Mouse (Mus musculus) kidney, adult 8-10 months (tissue): ENCODE measurements around the gene Cpa5.

Experiments used
- DNase-seq, 2 experiments: peaks; one replicate each; pipeline ENCODE4 v3.0.0; 2022

Gene Cpa5

DNA sequence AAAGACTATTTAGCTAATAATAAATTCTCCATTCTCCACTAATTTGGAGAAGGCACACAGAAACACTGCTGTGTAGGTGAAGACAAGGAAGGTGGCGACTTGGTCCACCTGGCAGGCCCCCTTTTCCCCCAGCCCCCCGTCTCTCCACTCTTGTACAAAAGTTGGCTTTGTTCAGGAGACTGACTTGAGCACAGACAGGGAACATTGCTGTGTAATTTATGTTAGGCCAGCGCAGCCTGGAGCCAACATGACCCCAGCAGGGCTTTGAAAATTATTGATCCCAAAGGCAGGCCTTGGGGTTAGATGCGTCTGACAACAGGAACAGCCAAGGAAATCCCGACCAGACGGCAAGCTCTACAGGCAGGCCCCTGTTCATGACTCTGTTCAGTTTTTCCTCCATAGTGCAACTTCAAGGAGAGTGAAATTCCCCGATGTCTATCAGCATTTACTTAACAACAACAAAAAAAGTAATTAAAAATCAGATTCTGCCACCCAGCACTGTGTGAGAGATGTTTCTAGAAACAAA is 6.4 kb upstream of the Cpa5 start:
- DNase-seq: no peak

DNA sequence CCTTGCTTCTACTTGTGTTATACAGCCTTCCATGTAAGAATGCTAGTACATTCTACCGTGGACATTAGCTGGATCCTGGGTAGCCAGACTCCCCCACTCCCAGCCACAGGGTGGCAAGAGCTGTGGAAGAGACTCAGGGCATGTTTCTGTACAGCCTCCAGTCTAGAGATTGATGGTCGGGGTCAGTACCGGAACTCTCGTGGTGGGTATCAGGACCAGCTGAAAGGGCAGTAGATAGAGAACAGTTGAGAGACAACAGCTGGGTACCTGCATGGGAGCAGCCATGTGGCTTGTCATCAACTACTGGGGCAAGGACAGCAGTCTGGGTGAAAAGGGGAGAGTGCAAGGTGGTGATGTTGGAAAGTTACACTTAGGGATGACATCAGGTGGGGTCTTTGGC is 5.7 kb upstream of the Cpa5 start:
- DNase-seq: no peak

GRCm38 (mm10) chr6:30605672-30606071 is 5.1 kb upstream of the Cpa5 start:
- DNase-seq: no peak

- no peak for DNase-seq
These were observed 402 bp downstream of the Cpa5 start for GRCm38 (mm10) chr6:30611212-30611611.

DNA sequence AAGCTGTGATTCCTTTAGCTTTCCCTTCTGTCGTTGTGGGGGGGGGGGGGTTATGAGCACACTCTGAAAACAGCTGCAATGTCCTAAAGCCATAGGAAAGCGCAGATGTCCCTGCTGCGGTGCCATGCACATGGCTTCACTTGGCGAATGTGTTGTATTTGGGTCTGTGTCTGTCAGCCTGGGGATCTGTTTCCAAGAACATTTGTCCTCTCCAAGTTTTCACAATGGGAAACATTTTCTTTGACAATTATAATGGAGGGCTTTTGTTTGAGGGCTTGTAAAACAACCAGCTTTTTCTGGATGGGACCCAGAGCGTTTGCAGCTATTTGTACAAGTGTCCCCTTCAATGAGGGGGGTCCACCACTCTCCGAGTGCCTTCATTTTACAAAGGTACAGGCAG is 3.4 kb downstream of the Cpa5 start:
- DNase-seq: no peak

DNA sequence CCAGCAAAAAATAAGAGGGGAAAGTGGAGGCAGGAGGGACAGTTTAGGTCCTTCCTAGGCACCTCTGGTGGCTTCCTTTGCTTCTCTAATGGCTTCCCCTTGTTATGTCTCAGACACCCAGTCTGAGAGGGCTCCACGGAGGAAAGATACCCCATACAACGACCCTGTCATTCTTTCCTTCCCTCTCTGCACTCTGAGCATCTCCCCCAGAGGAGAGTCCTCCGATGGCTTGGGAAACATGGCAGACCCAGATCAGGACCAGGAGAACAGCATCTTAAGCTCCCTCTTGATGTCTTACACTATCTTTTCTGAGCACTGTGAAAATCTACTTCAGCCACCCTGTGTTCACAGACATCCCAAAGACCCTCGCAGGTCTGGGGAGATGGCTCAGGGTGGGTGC is 4.9 kb downstream of the Cpa5 start:
- no peak for DNase-seq

DNA sequence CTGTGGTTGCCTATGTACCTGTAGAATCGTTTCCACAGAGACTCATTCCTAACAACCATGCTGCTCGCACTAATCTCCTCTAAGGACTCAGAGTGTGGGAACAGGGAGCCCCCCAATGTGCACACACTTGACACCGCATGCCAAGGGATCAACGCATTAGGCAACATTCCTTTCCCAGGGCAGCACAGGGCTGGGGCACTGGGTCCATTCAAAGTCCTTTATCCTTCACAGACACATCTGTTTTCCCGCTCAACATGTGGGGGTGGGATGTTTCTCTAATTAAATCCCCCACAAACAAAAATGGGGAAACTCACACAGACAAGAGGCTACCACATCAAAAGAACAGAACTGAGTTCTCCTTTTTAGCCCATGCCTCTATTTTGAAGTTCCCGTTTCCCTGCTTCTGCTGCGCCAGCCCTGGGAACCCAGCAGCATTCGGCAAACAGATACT is 5.7 kb downstream of the Cpa5 start:
- DNase-seq: no peak

- no peak for DNase-seq
These were observed 6.5 kb downstream of the Cpa5 start for GRCm38 (mm10) chr6:30617020-30617958.

GRCm38 (mm10) chr6:30617959-30618590 is 7.3 kb downstream of the Cpa5 start:
- no peak for DNase-seq

GRCm38 (mm10) chr6:30618735-30619134 is 7.9 kb downstream of the Cpa5 start:
- DNase-seq: no peak

GRCm38 (mm10) chr6:30619606-30620005 is 8.8 kb downstream of the Cpa5 start:
- DNase-seq: no peak

DNA sequence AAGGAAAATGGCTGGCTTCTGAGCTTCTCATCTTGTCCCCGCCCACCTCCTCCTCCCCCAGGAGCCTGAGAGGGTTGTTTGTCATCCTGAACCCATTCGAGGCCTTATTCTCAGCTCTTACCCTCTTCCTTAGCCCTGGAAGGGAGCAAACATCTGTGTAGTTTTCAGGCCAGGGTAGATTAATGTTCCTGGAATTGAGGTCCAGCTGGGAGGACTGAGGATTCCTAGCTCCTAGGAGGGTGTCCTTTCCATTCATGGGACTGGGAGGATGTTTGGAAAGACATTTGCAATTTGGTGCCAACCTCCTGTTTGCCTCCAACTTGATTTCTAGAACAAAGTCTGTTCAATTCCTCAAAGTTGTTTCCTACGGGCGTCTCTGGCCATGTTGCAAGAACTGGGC is 9.8 kb downstream of the Cpa5 start:
- no peak for DNase-seq

DNA sequence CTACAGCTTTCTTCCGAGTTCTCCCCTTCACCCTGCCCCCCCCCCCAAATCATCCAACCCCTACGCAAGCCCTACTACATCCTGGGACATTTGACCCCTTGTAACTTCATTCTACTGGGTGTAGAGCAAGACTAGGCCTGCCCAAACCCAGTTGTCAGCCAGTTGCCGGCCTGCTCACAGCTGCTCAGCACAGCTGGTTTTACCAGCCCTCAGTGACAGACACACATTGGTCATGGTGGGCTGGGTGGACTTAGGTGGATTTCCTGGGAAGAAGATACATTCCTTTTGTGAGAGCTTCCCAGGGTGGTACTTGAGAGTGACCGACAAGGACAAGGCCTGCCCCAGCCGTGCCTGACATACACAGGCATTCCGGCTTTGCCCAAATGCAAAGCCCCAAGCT is 10.2 kb downstream of the Cpa5 start:
- DNase-seq: no peak

DNA sequence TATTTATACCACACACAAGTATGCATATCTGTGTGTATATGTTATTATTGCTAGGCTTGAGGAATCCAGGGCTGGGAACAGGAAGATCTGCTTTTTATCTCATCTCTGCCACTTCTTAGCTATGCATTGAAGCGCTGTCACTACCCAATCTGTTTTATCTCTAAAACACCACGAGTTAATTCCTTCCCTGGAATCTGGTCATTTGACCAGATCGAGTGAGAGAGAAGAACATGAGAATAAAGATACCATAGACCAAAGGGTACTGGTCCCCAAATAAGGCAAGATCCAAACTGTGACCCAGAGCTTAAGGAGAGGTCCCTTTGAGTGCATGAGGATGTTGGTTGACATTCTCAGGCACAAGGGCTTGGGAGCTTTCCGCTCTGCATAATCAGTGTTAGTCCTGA is 11.2 kb downstream of the Cpa5 start:
- no peak for DNase-seq

GRCm38 (mm10) chr6:30624763-30625162 is 14.0 kb downstream of the Cpa5 start:
- DNase-seq: no peak

GRCm38 (mm10) chr6:30628152-30628551 is 17.3 kb downstream of the Cpa5 start:
- no peak for DNase-seq

DNA sequence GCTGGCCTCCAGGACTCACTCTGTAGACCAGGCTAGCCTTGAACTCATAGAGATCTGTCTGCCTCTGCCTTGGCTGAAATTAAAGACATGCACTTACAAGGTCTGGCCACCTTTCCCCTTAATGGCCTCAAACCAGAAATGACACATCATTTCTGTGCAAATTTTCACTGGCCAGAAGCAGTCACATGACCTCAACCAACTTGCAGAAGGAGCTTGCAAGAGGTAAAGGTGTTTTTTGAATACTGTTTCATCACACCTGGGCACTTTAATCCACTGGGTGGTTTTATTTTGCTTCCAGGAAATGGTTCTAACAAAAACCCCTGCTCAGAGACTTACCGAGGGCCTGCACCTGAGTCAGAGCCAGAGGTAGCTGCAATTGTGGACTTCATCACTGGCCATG is 19.2 kb downstream of the Cpa5 start:
- DNase-seq: no peak

GRCm38 (mm10) chr6:30635361-30635862 is 24.6 kb downstream of the Cpa5 start:
- DNase-seq: no peak

DNA sequence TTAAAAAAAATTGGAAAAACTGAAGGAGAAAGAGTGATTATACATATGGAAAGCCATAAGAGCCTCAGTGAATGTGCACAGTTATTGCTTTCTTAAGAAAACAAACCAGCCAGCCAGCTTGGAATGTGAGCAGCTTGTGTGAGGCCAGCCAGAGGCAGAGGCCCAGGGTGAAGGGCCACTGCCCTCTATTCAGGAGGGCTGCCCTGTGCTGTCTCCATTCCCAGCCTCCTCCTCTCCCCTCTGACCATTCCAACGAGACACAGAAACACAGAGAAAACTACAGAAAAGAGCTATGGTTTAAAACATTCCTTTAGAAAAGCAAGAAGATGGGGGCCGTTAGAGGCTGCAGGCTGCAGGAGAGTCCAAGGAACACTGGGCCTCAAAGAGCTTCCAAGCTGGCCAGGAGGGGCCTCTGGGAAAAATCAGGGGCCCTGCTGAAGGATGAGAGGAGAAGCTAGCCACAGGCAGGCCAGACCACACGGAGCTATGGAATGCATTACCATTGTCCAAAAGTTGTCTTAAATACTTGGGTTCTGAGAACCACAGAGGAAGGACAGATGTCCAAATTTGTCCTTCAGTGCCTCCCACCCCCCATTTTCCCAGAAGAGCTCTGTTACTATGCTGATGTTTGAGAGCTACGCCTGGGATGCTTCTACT is 25.5 kb downstream of the Cpa5 start:
- no peak for DNase-seq

- no peak for DNase-seq
These were observed 28.0 kb downstream of the Cpa5 start, which contains the start of gene Cpa1 for GRCm38 (mm10) chr6:30638674-30639268. Cpa1 (plus strand) TSS chr6:30639218.

GRCm38 (mm10) chr6:30643694-30644460 is 33.1 kb downstream of the Cpa5 start:
- no peak for DNase-seq

DNA sequence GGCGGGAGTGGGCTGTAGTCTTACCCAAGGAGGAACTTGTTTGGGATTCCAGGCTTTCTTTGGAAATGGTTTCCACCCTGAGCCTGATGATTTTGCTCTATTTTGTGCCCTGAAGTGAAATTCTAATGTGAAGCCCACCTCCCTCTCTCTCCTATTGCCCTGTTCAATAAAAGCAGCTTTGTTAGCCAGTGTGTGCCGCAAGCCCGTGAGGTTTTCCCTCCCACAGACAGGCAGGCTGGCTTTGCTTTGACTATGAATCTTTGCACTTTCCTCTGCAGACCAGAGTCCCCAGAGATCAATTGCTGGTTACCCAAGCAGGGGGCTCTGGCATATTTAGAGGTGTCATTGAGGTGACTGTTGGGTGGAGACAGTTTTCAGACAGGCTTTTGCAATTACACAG is 33.7 kb downstream of the Cpa5 start:
- no peak for DNase-seq
